Mouse (Mus musculus): ENCODE measurements around the gene Haus5.

- TF ChIP-seq EP300 (optimal IDR thresholded peaks at IDR 0.05) = no peak
- TF ChIP-seq CTCF (IDR thresholded peaks at IDR 0.05; ENCODE audit: low read depth) = peak; percentile 81
These were observed 57.0 kb downstream of the Haus5 start for GRCm38 (mm10) chr7:30607706-30608309.

Measured in stomach, postnatal 0 days (tissue).